ENCODE assay signal across 31 mouse cellular contexts in the genomic region with DNA sequence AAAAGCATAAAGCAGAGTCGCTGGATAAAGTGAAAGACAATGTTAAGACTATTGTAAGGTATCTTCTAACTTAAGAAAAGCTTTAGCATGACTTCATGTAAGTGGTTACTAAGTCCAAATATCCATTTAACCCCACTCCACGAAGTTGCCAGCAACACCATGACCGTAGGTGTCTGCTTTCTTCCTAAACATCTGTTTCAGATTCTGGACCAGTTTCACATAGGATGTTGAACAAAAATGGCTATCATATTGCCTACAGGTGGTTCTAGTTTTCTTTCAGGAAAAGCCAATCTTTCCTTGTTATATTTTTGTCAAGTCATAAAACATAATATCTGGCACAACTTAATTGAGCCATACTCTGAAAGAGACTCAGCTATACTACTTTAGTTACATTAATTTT.
DNase-seq lines count a peak whose midpoint lies in the region; ATAC-seq and TF ChIP-seq lines count a peak whose summit lies in the region.
"Had no signal": no experiment of that assay in that cellular context is flagged by ENCODE, and none has a peak within 500 bp of the region (broad histone marks: within the 10 kb centered on the region; RNA-seq: fewer than 3 reads in every experiment).

No protein-coding gene starts in this region.

- H3K9ac ChIP-seq in embryonic facial prominence, embryonic 11.5 days (replicated peaks; ENCODE audit: low read length) = no peak overlapping the region
- no peak overlapping the region for H3K9ac ChIP-seq in limb, embryonic 14.5 days (ENCODE audit: low read depth, low read length, severe bottlenecking)
- H3K9ac ChIP-seq in intestine, embryonic 16.5 days (ENCODE audit: low read depth, low read length) = no peak overlapping the region
- H3K9ac ChIP-seq: embryonic facial prominence, embryonic 12.5 days; forebrain, embryonic 12.5 days; forebrain, embryonic 15.5 days; heart, embryonic 13.5 days; hindbrain, embryonic 14.5 days had no signal

- H3K27ac ChIP-seq in embryonic facial prominence, embryonic 11.5 days (replicated peaks; ENCODE audit: low read depth, low read length) = no peak overlapping the region
- H3K27ac ChIP-seq in embryonic facial prominence, embryonic 10.5 days (replicated peaks) = no peak overlapping the region
- no peak overlapping the region for H3K27ac ChIP-seq in limb, embryonic 14.5 days (replicated peaks; ENCODE audit: low read depth, low read length)
- no peak overlapping the region for H3K27ac ChIP-seq in intestine, embryonic 16.5 days (ENCODE audit: low read length)
- H3K27ac ChIP-seq: embryonic facial prominence, embryonic 12.5 days; forebrain, embryonic 12.5 days; forebrain, embryonic 15.5 days; gastrocnemius, adult 2 months; heart, adult 2 months; heart, embryonic 10.5 days; heart, embryonic 13.5 days; hindbrain, embryonic 14.5 days; hindbrain, postnatal 0 days had no signal

- no peak overlapping the region for H3K4me3 ChIP-seq in embryonic facial prominence, embryonic 11.5 days (ENCODE audit: low read depth, low read length)
- no peak overlapping the region for H3K4me3 ChIP-seq in embryonic facial prominence, embryonic 10.5 days
- H3K4me3 ChIP-seq in limb, embryonic 14.5 days (replicated peaks; ENCODE audit: low read length) = no peak overlapping the region
- H3K4me3 ChIP-seq in intestine, embryonic 16.5 days (ENCODE audit: low read length) = no peak overlapping the region
- H3K4me3 ChIP-seq: embryonic facial prominence, embryonic 12.5 days; erythroblast, embryonic 14.5 days; forebrain, embryonic 12.5 days; forebrain, embryonic 15.5 days; gastrocnemius, adult 2 months; heart, adult 2 months; heart, embryonic 10.5 days; heart, embryonic 13.5 days had no signal

- H3K9me3 ChIP-seq in embryonic facial prominence, embryonic 11.5 days (replicated peaks; ENCODE audit: control insufficient read depth, low read length) = no peaks in the 10 kb centered on the region
- no peaks in the 10 kb centered on the region for H3K9me3 ChIP-seq in embryonic facial prominence, embryonic 10.5 days
- no peaks in the 10 kb centered on the region for H3K9me3 ChIP-seq in limb, embryonic 14.5 days (ENCODE audit: control insufficient read depth, low read length)
- H3K9me3 ChIP-seq in intestine, embryonic 16.5 days (ENCODE audit: control insufficient read depth, low read length) = no peaks in the 10 kb centered on the region
- H3K9me3 ChIP-seq: embryonic facial prominence, embryonic 12.5 days; forebrain, embryonic 12.5 days; forebrain, embryonic 15.5 days; heart, embryonic 10.5 days; heart, embryonic 13.5 days had no signal

- peak; percentile 75 for DNase-seq in embryonic facial prominence, embryonic 11.5 days (ENCODE audit: low spot score)
- no peak for DNase-seq in embryonic facial prominence, embryonic 10.5 days (ENCODE audit: low spot score)
- peak; percentile 37 for DNase-seq in embryo, embryonic 11 days
- peak; percentile 61 for DNase-seq in forelimb bud, embryonic 11.5 days (ENCODE audit: low read depth, low spot score)
- peak; percentile 35 for DNase-seq in limb, embryonic 14.5 days (ENCODE audit: low spot score)
- no peak for DNase-seq in ovary, postnatal 14 days (ENCODE audit: low spot score)
- no peak for DNase-seq in gastrocnemius, postnatal 4 days (ENCODE audit: low spot score in 2 of 2)
- DNase-seq: adrenal gland, postnatal 10 days; adrenal gland, postnatal 36 days; B cell, adult 2 months; cerebellum, adult 18-20 months; cerebellum, adult 9-10 months; cerebellum, postnatal 14 days; gastrocnemius, adult 2 months; gastrocnemius, postnatal 14 days; heart, adult 2 months; heart, postnatal 14 days; heart, postnatal 4 days; kidney, adult 18-20 months had no signal

- no peak for TF ChIP-seq POLR2A in limb, embryonic 14.5 days (IDR thresholded peaks at IDR 0.05; ENCODE audit: borderline replicate concordance, extremely low read depth, insufficient read depth, insufficient read length)

- no peaks in the 10 kb centered on the region for H3K27me3 ChIP-seq in embryonic facial prominence, embryonic 11.5 days (ENCODE audit: control insufficient read depth, insufficient read depth, low read length)
- no peaks in the 10 kb centered on the region for H3K27me3 ChIP-seq in embryonic facial prominence, embryonic 10.5 days (replicated peaks; ENCODE audit: low read depth, poor library complexity, severe bottlenecking)
- no peaks in the 10 kb centered on the region for H3K27me3 ChIP-seq in limb, embryonic 14.5 days (ENCODE audit: control insufficient read depth, insufficient read depth, low read length)
- no peaks in the 10 kb centered on the region for H3K27me3 ChIP-seq in intestine, embryonic 16.5 days (replicated peaks; ENCODE audit: control insufficient read depth, insufficient read depth, low read length)
- H3K27me3 ChIP-seq: CH12.LX; embryonic facial prominence, embryonic 12.5 days; forebrain, embryonic 12.5 days; forebrain, embryonic 15.5 days; heart, embryonic 13.5 days; Patski had no signal

- no peak overlapping the region for H3K4me2 ChIP-seq in embryonic facial prominence, embryonic 11.5 days (ENCODE audit: low read depth, low read length)
- H3K4me2 ChIP-seq in limb, embryonic 14.5 days (replicated peaks; ENCODE audit: low read depth, low read length, severe bottlenecking) = no peak overlapping the region
- H3K4me2 ChIP-seq in intestine, embryonic 16.5 days (ENCODE audit: low read depth, low read length) = no peak overlapping the region
- H3K4me2 ChIP-seq: embryonic facial prominence, embryonic 12.5 days; forebrain, embryonic 12.5 days; forebrain, embryonic 15.5 days; heart, embryonic 13.5 days; hindbrain, embryonic 14.5 days had no signal

- ATAC-seq in embryonic facial prominence, embryonic 11.5 days (replicated peaks; ENCODE audit: insufficient number of reproducible peaks, low FRiP score, low TSS enrichment, low read depth) = no peak
- peak; percentile 47; the same call in 1 of the 2 replicates for ATAC-seq in limb, embryonic 14.5 days (ENCODE audit: low FRiP score, low read depth)
- ATAC-seq in intestine, embryonic 16.5 days = no peak
- ATAC-seq: forebrain, embryonic 15.5 days; hindbrain, postnatal 0 days; Patski had no signal

- no peaks in the 10 kb centered on the region for H3K4me1 ChIP-seq in embryonic facial prominence, embryonic 11.5 days (ENCODE audit: control insufficient read depth, insufficient read depth, low read length)
- H3K4me1 ChIP-seq in embryonic facial prominence, embryonic 10.5 days = no peaks in the 10 kb centered on the region
- no peaks in the 10 kb centered on the region for H3K4me1 ChIP-seq in limb, embryonic 14.5 days (ENCODE audit: control insufficient read depth, insufficient read depth, low read length)
- H3K4me1 ChIP-seq in intestine, embryonic 16.5 days (ENCODE audit: control insufficient read depth, insufficient read depth, low read length) = no peaks in the 10 kb centered on the region
- H3K4me1 ChIP-seq: embryonic facial prominence, embryonic 12.5 days; forebrain, embryonic 12.5 days; forebrain, embryonic 15.5 days; heart, embryonic 10.5 days; heart, embryonic 13.5 days had no signal

- WGBS in embryonic facial prominence, embryonic 11.5 days = 36% methylated on average over 3 of the region's 3 CpGs
- 58% methylated on average over 3 of the region's 3 CpGs for WGBS in embryonic facial prominence, embryonic 10.5 days
- WGBS in limb, embryonic 14.5 days = 29% methylated on average over 3 of the region's 3 CpGs
- WGBS in intestine, embryonic 16.5 days = 76% methylated on average over 3 of the region's 3 CpGs

- no peaks in the 10 kb centered on the region for H3K36me3 ChIP-seq in embryonic facial prominence, embryonic 11.5 days (replicated peaks; ENCODE audit: control insufficient read depth, insufficient read depth, low read depth, low read length)
- H3K36me3 ChIP-seq in embryonic facial prominence, embryonic 10.5 days (replicated peaks) = no peaks in the 10 kb centered on the region
- H3K36me3 ChIP-seq in limb, embryonic 14.5 days (ENCODE audit: control insufficient read depth, insufficient read depth, low read length) = no peaks in the 10 kb centered on the region
- no peaks in the 10 kb centered on the region for H3K36me3 ChIP-seq in intestine, embryonic 16.5 days (ENCODE audit: control insufficient read depth, insufficient read depth, low read length)
- H3K36me3 ChIP-seq: embryonic facial prominence, embryonic 12.5 days; forebrain, embryonic 12.5 days; forebrain, embryonic 15.5 days; G1E; heart, embryonic 10.5 days; heart, embryonic 13.5 days had no signal

Comparison
In these comparisons a context has a peak if more than half of its experiments do, and no peak if none do; other contexts are left out.
1. DNase-seq: peak in embryonic facial prominence, embryonic 11.5 days (single experiment), embryo, embryonic 11 days (single experiment), forelimb bud, embryonic 11.5 days (single experiment) and limb, embryonic 14.5 days (single experiment); none in embryonic facial prominence, embryonic 10.5 days (single experiment), ovary, postnatal 14 days (single experiment) and gastrocnemius, postnatal 4 days (0 of 2).